Mouse (Mus musculus) urinary bladder, adult 2 months (tissue): ENCODE data around the gene Ahcyl2. TPM values are rescaled to one million over a fixed set of nuclear protein-coding genes. Genes with fewer than 3 reads are reported as not detected.

Experiments used
- polyA plus RNA-seq: library from polyadenylated mRNA; depleted of rRNA; stranded (reverse); fragments of >200 nt; gene quantifications from 2 replicates; pipeline ENCODE4 v1.2.3, GENCODE M21; 2012; rRNA removed

Ahcyl2 gene
- polyA plus RNA-seq, 1 experiment: 114 TPM

Other genes with a start within 250 kb of the Ahcyl2 start
- gene Irf5, start 241.4 kb upstream of the Ahcyl2 start, polyA plus RNA-seq: 19.8 and 21.3 TPM in 2 replicates
- 59.0 and 61.1 TPM in 2 replicates for gene Tnpo3, start 158.1 kb upstream of the Ahcyl2 start, polyA plus RNA-seq
- 2.0 and 2.2 TPM in 2 replicates for gene Tspan33, start 73.8 kb upstream of the Ahcyl2 start, polyA plus RNA-seq
- gene Smo, start 32.5 kb upstream of the Ahcyl2 start, polyA plus RNA-seq: 30.5 and 42.6 TPM in 2 replicates
- gene Strip2, start 149.0 kb downstream of the Ahcyl2 start, polyA plus RNA-seq: 0.75 and 0.87 TPM in 2 replicates